Mouse (Mus musculus) limb, embryonic 11.5 days (tissue): ENCODE results near the gene Nt5c2. TPM values are rescaled to one million over a fixed set of nuclear protein-coding genes. Genes with fewer than 3 reads are reported as not detected.
A peak's percentile ranks its signal among the peaks of the same experiment; 100 is the strongest.

ENCODE experiments used
- ATAC-seq: fragments of 200-750 bp; cut with Nextera tagmentation; 2 replicates; pipeline ENCODE4 v1.8.0; 2017; ENCODE audit warnings: low read depth; ENCODE audit not compliant: insufficient number of reproducible peaks, low FRiP score, low TSS enrichment
- DNase-seq: peaks from one replicate; pipeline ENCODE4 v3.0.0-alpha.2; 2015; ENCODE audit warnings: low spot score
- H3K27ac ChIP-seq: fragments of 300-500 bp; sonication (generic); replicated peaks from 2 replicates; pipeline ENCODE4 v1.5.1; 2014; ENCODE audit warnings: low read depth, mild to moderate bottlenecking, low read length
- H3K27me3 ChIP-seq: fragments of 300-500 bp; sonication (generic); 2 replicates; pipeline ENCODE4 v1.6.1; 2014; ENCODE audit warnings: mild to moderate bottlenecking, low read length, mixed read lengths; ENCODE audit not compliant: control insufficient read depth, insufficient read depth
- H3K36me3 ChIP-seq: fragments of 300-500 bp; sonication (generic); 2 replicates; pipeline ENCODE4 v1.6.1; 2014; ENCODE audit warnings: mild to moderate bottlenecking, low read length, moderate library complexity, mixed read lengths; ENCODE audit not compliant: control insufficient read depth, insufficient read depth
- H3K4me1 ChIP-seq: fragments of 300-500 bp; sonication (generic); 2 replicates; pipeline ENCODE4 v1.6.1; 2014; ENCODE audit warnings: low read length, mixed read lengths; ENCODE audit not compliant: control insufficient read depth, insufficient read depth
- H3K4me2 ChIP-seq: fragments of 300-500 bp; sonication (generic); 2 replicates; pipeline ENCODE4 v1.6.1; 2014; ENCODE audit warnings: low read depth, mild to moderate bottlenecking, moderate library complexity; ENCODE audit not compliant: severe bottlenecking
- H3K4me3 ChIP-seq: fragments of 300-500 bp; sonication (generic); 2 replicates; pipeline ENCODE4 v1.5.1; 2014; ENCODE audit warnings: low read depth, low read length
- H3K9ac ChIP-seq: fragments of 300-500 bp; sonication (generic); 2 replicates; pipeline ENCODE4 v1.6.1; 2014; ENCODE audit warnings: mild to moderate bottlenecking, low read length
- H3K9me3 ChIP-seq: fragments of 300-500 bp; sonication (generic); 2 replicates; pipeline ENCODE4 v1.6.1; 2016; ENCODE audit warnings: low read length; ENCODE audit not compliant: control insufficient read depth
- WGBS: fragments of 180-500 bp; shearing (Covaris S2); extraction: QIAGEN DNeasy Blood & Tissue Kit; methylation state at CpG from one replicate; pipeline ENCODE4 v1.1.7; 2014; 5-methylcytosine and 5-hydroxymethylcytosine counted together
- polyA plus RNA-seq: library from polyadenylated mRNA; unstranded; fragments of >200 nt; fragmentation: Nextera tagmentation; extraction: Ambion mirVana; gene quantifications from 2 replicates; pipeline ENCODE4 v1.2.1, GENCODE M21; 2014

Gene Nt5c2
- polyA plus RNA-seq, 1 experiment from 2014 or later: 94.6 TPM

- Histone ChIP-seq H3K27me3 (no peaks in the 10 kb centered on the region), H3K9me3 (no peaks in the 10 kb centered on the region), H3K4me3 (peak overlapping the region; percentile 74), H3K27ac (no peak overlapping the region), H3K4me2 (peak overlapping the region; percentile 64), H3K36me3 (no peaks in the 10 kb centered on the region), H3K4me1 (peaks cover 7% of the 10 kb centered on the region; the same call in 1 of the 2 replicates), H3K9ac (no peak overlapping the region)
- WGBS: 79% methylated on average over 13 of the region's 13 CpGs
- ATAC-seq (no peak), DNase-seq (no peak)
Observed at GRCm38 (mm10) chr19:46960101-46961046, 54.6 kb downstream of the Nt5c2 start.

GRCm38 (mm10) chr19:46959536-46959935 is 55.4 kb downstream of the Nt5c2 start:
- H3K4me2 ChIP-seq: no peak overlapping the region
- H3K4me3 ChIP-seq: no peak overlapping the region
- WGBS: 81% methylated on average over 3 of the region's 3 CpGs
- no peaks in the 10 kb centered on the region for H3K27me3 ChIP-seq
- no peak overlapping the region for H3K9ac ChIP-seq
- peaks cover 7% of the 10 kb centered on the region; the same call in 1 of the 2 replicates for H3K4me1 ChIP-seq
- no peaks in the 10 kb centered on the region for H3K36me3 ChIP-seq
- ATAC-seq (no peak), DNase-seq (no peak)
- no peak overlapping the region for H3K27ac ChIP-seq
- H3K9me3 ChIP-seq: no peaks in the 10 kb centered on the region

- DNase-seq (no peak), ATAC-seq (no peak)
- H3K36me3 ChIP-seq: no peaks in the 10 kb centered on the region
- no peak overlapping the region for H3K4me3 ChIP-seq
- H3K4me2 ChIP-seq: no peak overlapping the region
- no peak overlapping the region for H3K27ac ChIP-seq
- peaks cover 7% of the 10 kb centered on the region; the same call in 1 of the 2 replicates for H3K4me1 ChIP-seq
- 74% methylated on average over 3 of the region's 3 CpGs for WGBS
- no peaks in the 10 kb centered on the region for H3K27me3 ChIP-seq
- no peaks in the 10 kb centered on the region for H3K9me3 ChIP-seq
- H3K9ac ChIP-seq: no peak overlapping the region
Observed at GRCm38 (mm10) chr19:46958566-46958965, 56.4 kb downstream of the Nt5c2 start.

DNA sequence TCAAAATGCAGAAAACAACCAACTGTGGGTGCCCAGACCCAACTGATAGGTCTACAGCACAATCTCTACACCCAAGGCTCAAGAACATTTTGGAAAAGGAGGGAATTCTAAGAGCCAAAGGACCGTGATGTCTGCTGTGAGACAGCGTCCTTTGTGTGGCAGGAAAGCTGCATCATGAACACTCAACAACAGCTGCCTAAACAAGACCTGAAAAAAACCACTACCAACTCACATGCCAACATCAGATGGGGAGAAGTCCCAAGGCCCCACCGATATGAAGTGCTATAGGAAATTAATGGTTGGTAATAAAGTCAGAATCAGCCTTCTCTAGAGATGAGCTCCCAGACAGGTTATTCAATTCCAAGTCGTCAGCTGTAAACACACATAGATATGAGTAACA is 57.0 kb downstream of the Nt5c2 start:
- WGBS: 84% methylated on average over 4 of the region's 4 CpGs
- no peak overlapping the region for H3K4me2 ChIP-seq
- no peak overlapping the region for H3K27ac ChIP-seq

GRCm38 (mm10) chr19:46957001-46957400 is 58.0 kb downstream of the Nt5c2 start:
- no peak for ATAC-seq
- no peak overlapping the region for H3K4me3 ChIP-seq
- H3K4me2 ChIP-seq: no peak overlapping the region
- no peak for DNase-seq
- peaks cover 7% of the 10 kb centered on the region; the same call in 1 of the 2 replicates for H3K4me1 ChIP-seq
- no peaks in the 10 kb centered on the region for H3K9me3 ChIP-seq
- H3K9ac ChIP-seq: no peak overlapping the region
- H3K27me3 ChIP-seq: no peaks in the 10 kb centered on the region
- H3K36me3 ChIP-seq: no peaks in the 10 kb centered on the region
- H3K27ac ChIP-seq: no peak overlapping the region
- 90% methylated on average over 5 of the region's 5 CpGs for WGBS

More for the DNA sequence above, 57.0 kb downstream of the Nt5c2 start:
- H3K4me3 ChIP-seq: no peak overlapping the region
- no peaks in the 10 kb centered on the region for H3K27me3 ChIP-seq
- peaks cover 7% of the 10 kb centered on the region; the same call in 1 of the 2 replicates for H3K4me1 ChIP-seq
- no peaks in the 10 kb centered on the region for H3K9me3 ChIP-seq
- no peak for DNase-seq
- ATAC-seq: no peak
- H3K36me3 ChIP-seq: no peaks in the 10 kb centered on the region
- H3K9ac ChIP-seq: no peak overlapping the region

- H3K27me3 ChIP-seq: no peaks in the 10 kb centered on the region
- H3K9me3 ChIP-seq: no peaks in the 10 kb centered on the region
- peaks cover 7% of the 10 kb centered on the region; the same call in 1 of the 2 replicates for H3K4me1 ChIP-seq
- WGBS: 83% methylated on average over 2 of the region's 2 CpGs
- H3K4me3 ChIP-seq: no peak overlapping the region
- no peaks in the 10 kb centered on the region for H3K36me3 ChIP-seq
- H3K4me2 ChIP-seq: no peak overlapping the region
- no peak overlapping the region for H3K9ac ChIP-seq
- H3K27ac ChIP-seq: no peak overlapping the region
- ATAC-seq (no peak), DNase-seq (no peak)
Observed at GRCm38 (mm10) chr19:46956410-46956809, 58.5 kb downstream of the Nt5c2 start.

GRCm38 (mm10) chr19:46955630-46956029 is 59.3 kb downstream of the Nt5c2 start:
- H3K36me3 ChIP-seq: no peaks in the 10 kb centered on the region
- ATAC-seq: no peak
- peaks cover 7% of the 10 kb centered on the region; the same call in 1 of the 2 replicates for H3K4me1 ChIP-seq
- H3K4me3 ChIP-seq: no peak overlapping the region
- WGBS: 96% methylated on average over 4 of the region's 4 CpGs
- H3K27me3 ChIP-seq: no peaks in the 10 kb centered on the region
- no peak overlapping the region for H3K27ac ChIP-seq
- no peak for DNase-seq
- no peak overlapping the region for H3K9ac ChIP-seq
- H3K9me3 ChIP-seq: no peaks in the 10 kb centered on the region
- H3K4me2 ChIP-seq: no peak overlapping the region

GRCm38 (mm10) chr19:46953536-46953935 is 61.4 kb downstream of the Nt5c2 start:
- no peak overlapping the region for H3K4me2 ChIP-seq
- ATAC-seq: no peak
- no peak overlapping the region for H3K4me3 ChIP-seq
- no peak overlapping the region for H3K27ac ChIP-seq
- no peaks in the 10 kb centered on the region for H3K9me3 ChIP-seq
- H3K36me3 ChIP-seq: peaks cover 4% of the 10 kb centered on the region
- no peaks in the 10 kb centered on the region for H3K27me3 ChIP-seq
- H3K9ac ChIP-seq: no peak overlapping the region
- WGBS: 94% methylated on average over 3 of the region's 3 CpGs
- no peak for DNase-seq
- H3K4me1 ChIP-seq: no peaks in the 10 kb centered on the region
